Mouse (Mus musculus) retina, embryonic 14.5 days (tissue): ENCODE results near the gene Slc2a6.

Source experiments
- DNase-seq: peaks from one replicate; pipeline ENCODE4 v3.0.0-alpha.2; 2015; ENCODE audit warnings: low spot score

The Slc2a6 gene

DNA sequence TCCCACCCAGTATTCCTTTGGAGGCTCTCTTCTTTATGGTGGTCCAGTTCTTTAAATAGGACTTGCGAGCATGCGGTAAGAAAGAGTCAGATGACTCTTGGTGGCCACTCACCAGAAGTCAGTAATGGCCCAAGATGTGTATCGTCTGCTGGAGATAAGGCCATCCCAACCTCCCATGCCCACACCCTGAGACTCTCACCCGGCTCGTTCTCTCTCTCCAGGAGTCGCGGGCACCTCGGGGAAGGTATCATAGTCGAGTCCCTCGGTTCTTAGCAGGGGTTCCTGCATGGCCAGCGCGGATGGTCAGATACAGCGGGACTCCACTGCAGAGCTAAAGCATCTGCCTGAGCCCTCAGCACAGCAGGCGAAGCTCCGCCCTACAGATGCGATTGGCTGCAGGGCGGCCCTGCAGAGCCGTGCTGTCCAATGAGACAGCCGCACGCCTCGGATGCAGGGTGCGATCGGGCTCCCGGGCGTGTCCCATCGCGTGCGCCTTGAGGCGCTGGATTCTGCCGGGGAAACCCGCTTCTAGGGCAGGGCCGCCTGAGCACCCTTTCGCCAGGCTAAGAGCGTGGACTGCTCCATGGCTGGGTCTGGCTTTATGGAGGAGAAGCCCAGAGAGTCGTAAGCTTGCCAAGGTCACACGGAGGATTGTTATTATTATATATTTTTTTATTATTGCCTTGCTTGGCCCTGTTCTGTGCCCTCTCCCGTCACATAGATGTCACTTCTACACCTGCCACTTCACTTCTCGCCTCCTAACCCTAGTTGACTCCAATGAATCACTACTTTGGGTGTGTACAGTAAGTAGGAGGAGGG, at the start of gene Slc2a6:
Slc2a6 (minus strand) TSS at position 381 of the 819 bp plus-strand sequence.
- peak; percentile 88 for DNase-seq

DNA sequence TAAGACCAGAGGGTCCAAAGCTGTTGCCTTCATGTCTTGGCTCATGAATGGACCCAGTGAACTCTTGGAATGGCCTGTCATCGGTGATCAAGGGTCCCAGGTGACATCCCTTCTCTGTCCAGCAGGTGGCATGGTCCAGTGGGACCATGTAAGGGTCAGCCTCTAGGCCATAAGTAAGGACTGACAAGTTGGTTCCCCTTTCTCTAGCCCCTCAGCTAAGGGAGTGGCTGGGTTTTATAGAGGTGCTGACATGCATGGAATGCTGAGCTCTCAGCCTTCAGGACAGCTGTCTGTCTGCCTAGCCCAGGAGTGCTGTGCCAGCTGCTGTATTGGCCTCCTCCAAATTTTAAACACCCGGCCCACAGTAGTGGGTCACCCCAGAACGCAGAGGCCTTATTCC, 47.7 kb upstream of the Slc2a6 start:
- peak; percentile 72 for DNase-seq

- no peak for DNase-seq
Observed at GRCm38 (mm10) chr2:27074804-27075203, 47.0 kb upstream of the Slc2a6 start.

GRCm38 (mm10) chr2:27073407-27073806, 45.6 kb upstream of the Slc2a6 start:
- no peak for DNase-seq

- no peak for DNase-seq
Observed at GRCm38 (mm10) chr2:27071978-27072377, 44.2 kb upstream of the Slc2a6 start, which contains the start of gene Mymk. Gene Mymk (minus strand): TSS chr2:27072179.

GRCm38 (mm10) chr2:27071137-27071536, 43.3 kb upstream of the Slc2a6 start:
- DNase-seq, result no peak

GRCm38 (mm10) chr2:27070247-27070813, 42.5 kb upstream of the Slc2a6 start:
- DNase-seq, result no peak

- DNase-seq, result peak; percentile 54
Observed at GRCm38 (mm10) chr2:27069646-27070045, 41.8 kb upstream of the Slc2a6 start.

DNA sequence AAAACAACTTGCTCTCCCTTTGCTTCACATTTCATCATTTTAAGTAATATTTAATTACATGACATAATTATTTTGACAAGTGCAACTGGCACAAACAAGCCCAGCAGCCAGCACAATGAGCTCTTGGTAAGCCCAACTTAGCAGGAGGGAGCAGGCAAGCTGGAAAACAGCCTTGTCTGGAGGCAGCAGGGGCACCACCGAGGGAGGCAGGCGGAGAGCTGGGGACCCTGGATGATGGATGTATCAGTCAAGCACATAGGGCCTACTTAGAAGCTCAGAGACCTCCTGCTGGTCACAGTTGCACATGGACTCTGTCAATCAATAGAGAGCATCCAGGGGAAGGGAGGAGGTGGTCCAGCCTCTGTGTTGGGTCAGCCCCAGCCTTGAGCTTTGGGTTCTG, 40.2 kb upstream of the Slc2a6 start:
- peak; percentile 70 for DNase-seq

GRCm38 (mm10) chr2:27067124-27067523, 39.3 kb upstream of the Slc2a6 start:
- DNase-seq, result no peak

GRCm38 (mm10) chr2:27059187-27059586, 31.4 kb upstream of the Slc2a6 start:
- DNase-seq, result no peak

GRCm38 (mm10) chr2:27058751-27059150, 31.0 kb upstream of the Slc2a6 start:
- no peak for DNase-seq

DNA sequence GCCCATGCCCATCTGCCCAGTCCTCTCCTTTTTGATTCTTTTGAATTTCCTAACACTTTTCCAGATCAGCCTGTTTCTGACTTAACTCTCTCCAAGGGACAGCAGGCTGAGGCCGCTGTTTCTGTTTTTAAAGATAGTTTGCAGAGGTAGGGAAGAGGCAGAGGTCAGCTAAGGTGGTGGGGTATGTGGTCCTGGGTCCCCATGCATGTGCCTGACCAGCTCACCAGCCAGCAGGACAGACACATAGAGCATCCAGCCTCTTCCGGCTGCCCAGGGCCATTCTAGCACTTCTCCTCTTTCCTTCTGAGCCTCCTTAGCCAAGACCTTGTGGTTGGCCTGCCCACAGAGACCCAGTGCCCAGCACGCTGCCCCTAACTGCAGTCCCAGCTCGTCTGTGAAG, 30.5 kb upstream of the Slc2a6 start:
- DNase-seq, result no peak

DNA sequence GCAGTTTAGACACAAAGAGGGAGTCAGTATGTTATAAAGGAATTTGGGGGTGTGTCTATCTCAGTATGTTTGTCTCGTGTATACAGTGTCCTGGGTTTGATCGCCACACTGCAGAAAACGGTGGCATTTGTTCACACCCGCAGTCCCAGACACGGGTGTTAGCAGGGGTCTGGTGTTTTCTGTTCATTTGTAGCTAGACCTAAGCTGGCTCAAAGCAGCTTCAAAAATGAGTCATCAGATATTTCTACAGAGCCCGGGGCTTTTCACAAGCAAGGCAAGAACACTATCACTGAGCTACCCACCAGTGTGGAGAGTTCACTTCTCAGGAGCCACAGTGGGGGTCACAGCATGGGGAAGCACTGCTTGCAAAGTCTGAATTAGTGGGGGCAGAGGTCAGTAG, 21.6 kb upstream of the Slc2a6 start:
- no peak for DNase-seq

- no peak for DNase-seq
Observed at GRCm38 (mm10) chr2:27045979-27046770, 18.4 kb upstream of the Slc2a6 start.

DNA sequence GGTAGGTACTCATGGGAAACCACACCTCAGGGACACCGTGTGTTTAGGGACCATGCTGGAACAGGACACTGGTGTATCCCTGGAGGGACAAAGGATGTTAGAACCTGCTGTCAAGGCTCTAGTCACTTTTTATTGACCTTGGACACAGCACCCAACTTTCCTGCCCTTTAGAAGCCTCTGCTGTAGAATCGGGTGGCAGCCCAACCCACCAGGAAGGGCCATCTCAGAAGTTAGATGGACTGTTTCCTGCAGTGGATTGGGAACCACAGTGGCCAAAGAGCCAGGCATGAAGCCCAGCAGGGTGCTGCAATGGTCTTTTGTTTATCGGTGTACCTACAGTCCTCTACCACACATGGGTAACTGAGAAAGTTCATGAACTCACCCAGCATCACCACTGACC, 16.8 kb upstream of the Slc2a6 start:
- DNase-seq, result no peak

DNA sequence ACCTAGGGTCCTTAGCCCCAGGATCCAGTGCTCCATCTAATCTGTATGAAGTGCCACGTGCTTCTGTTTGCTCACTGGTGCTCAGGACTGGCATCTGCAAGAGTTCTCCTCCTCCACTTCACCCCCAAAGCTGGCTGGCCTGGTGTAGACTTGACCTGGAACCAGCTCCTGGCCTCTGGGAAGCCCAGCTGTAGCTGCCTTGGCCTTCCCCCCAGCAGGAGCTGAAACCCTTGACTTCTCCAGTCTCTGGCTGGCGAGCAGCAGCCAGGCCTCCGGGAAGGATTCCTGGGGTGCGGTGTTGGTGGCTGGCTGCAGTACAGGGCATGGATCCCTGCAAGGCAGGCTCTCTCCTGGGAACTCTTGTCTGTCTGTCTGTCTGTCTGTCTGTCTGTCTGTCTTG, 16.4 kb upstream of the Slc2a6 start:
- DNase-seq, result no peak

DNA sequence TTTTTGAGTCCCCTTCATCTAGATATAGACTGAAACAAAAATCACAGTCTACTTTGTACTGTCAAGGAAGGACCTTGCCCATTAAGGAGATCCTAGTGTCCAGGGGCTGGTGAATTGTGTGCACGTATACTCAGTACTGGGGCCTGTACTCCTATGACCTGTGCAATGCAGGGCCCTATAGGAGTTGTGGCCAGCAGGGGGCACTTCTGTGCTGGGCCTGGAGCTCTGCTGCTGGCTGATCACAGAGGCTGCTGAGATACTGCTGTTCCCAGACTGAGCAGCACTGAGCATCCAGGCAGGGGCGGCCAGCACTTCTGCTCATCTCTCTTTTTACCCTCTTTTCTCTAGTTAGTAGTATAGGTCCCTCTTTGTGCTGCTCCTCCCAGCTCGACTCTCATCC, 15.7 kb upstream of the Slc2a6 start:
- DNase-seq, result peak; percentile 93

DNA sequence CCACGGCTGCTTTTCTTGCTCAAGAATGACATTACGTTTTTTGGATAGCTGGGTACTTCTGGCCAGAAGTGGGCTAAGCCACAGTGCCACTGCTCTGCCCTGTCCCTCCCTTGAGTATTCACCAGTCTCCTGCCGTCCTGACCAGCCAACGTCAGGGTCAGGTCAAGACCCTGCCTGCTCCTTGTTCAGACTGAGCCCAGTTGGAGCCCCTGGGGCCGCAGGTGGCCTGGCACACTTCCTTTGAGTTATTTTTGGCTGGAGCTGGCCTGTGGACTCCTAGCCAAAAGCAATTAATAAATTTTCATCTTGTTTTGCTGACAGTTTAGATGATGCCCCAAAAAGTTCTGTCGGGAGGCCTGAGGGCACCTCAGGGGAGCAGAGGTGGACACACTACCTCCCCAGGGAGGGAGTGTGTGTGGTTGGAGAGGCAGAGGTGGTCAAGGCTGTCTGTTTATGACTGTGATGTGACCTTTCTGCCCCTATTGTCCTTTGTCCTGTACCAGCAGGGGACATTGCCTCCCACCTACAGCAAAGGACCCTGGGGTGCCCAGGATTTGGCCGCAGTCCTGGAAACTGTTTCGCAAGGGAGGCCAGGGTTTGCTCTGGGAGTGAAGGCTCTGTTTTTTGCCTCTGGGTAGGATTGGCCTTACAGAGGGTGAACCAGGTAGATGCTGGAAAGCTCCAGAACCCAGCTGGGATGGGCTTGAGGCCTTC, 14.5 kb upstream of the Slc2a6 start:
- no peak for DNase-seq

DNA sequence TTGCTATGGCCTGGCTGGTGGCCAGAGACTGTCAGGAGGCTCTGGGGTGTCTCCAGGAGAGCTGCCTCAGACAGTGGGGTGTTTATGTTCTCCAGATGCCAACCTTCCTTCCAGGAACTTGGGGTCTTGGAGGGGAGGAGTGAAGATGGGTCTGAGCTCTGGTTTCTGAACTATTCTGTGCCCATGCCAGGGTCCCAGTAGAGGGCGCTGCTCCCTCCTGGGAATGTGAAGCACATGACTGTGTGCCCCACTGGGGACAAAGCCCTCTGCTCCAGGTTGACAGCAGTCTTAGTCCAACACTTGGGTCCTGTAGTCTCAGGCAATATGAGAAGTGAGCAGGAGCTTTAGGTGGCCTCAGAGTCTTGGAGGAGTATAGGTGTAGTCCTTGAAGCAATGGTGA, 11.5 kb upstream of the Slc2a6 start:
- DNase-seq, result peak; percentile 52

DNA sequence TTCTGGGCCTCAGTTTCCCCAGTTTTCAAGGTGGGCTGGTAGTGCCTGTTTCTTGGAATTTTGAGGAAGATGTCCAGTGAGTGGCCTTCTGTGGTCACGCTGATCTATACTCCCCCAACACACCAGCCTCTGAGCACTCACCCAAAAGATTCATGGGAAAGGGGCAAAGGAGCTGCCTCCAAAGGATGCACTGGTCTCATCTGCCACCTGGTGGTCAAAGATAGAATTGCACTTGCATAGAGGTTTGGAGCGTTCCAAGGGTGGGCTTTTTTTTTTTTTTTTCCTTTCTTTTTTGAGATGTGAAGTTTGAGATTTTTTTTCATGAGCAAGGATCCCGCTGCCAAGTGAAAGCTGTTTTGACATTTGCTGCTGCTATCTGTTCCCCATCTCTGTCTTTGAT, 10.8 kb upstream of the Slc2a6 start:
- DNase-seq, result peak; percentile 92

GRCm38 (mm10) chr2:27037008-27037407, 9.2 kb upstream of the Slc2a6 start:
- no peak for DNase-seq
